In genomic region chr2:120149634-120150033, GRCm38 (mm10) we compare ENCODE assay signal across 25 mouse cellular contexts. TPM values are rescaled to one million over a fixed set of nuclear protein-coding genes. Genes with fewer than 3 reads are reported as not detected.
DNase-seq lines count a peak whose midpoint lies in the region; ATAC-seq and TF ChIP-seq lines count a peak whose summit lies in the region.
"Had no signal": no experiment of that assay in that cellular context is flagged by ENCODE, and none has a peak within 500 bp of the region (broad histone marks: within the 10 kb centered on the region; RNA-seq: fewer than 3 reads in every experiment).

No protein-coding gene starts in this region.

- H3K4me1 ChIP-seq in heart, embryonic 10.5 days, result peaks cover 24% of the 10 kb centered on the region
- H3K4me1 ChIP-seq in heart, embryonic 15.5 days (replicated peaks), result peaks cover 32% of the 10 kb centered on the region
- H3K4me1 ChIP-seq in lung, adult 2 months (ENCODE audit: control insufficient read depth, insufficient read depth, low read length), result peaks cover 7% of the 10 kb centered on the region
- H3K4me1 ChIP-seq: embryonic facial prominence, embryonic 12.5 days had no signal

- no peak for TF ChIP-seq POLR2A in lung, adult 2 months (IDR thresholded peaks at IDR 0.05; ENCODE audit: borderline replicate concordance, extremely low read depth, low read depth, low read length)

- H3K27me3 ChIP-seq in heart, embryonic 10.5 days (ENCODE audit: insufficient read depth, poor library complexity, severe bottlenecking), result no peaks in the 10 kb centered on the region
- H3K27me3 ChIP-seq in heart, embryonic 15.5 days, result no peaks in the 10 kb centered on the region
- H3K27me3 ChIP-seq: embryonic facial prominence, embryonic 12.5 days; embryonic facial prominence, embryonic 15.5 days; intestine, embryonic 15.5 days had no signal

- H3K27ac ChIP-seq in heart, embryonic 10.5 days, result 0 out of 2 replicates have a peak overlapping the region, but pooled peaks have one; percentile 16
- 0 out of 2 replicates have a peak overlapping the region, but pooled peaks have one; percentile 20 for H3K27ac ChIP-seq in heart, embryonic 15.5 days
- H3K27ac ChIP-seq: embryonic facial prominence, embryonic 12.5 days; embryonic facial prominence, embryonic 15.5 days; hindbrain, embryonic 10.5 days; hindbrain, embryonic 13.5 days; intestine, embryonic 15.5 days had no signal

- ATAC-seq in heart, embryonic 15.5 days (replicated peaks; ENCODE audit: insufficient number of reproducible peaks, insufficient read depth, low FRiP score, low read depth), result no peak
- ATAC-seq: CD4-positive, CD25-positive, alpha-beta regulatory T cell, adult 4 months; forebrain, embryonic 14.5 days; forebrain, postnatal 0 days; hindbrain, embryonic 16.5 days; intestine, embryonic 15.5 days had no signal

- H3K9me3 ChIP-seq in heart, embryonic 10.5 days, result no peaks in the 10 kb centered on the region
- H3K9me3 ChIP-seq in heart, embryonic 15.5 days (replicated peaks), result no peaks in the 10 kb centered on the region
- H3K9me3 ChIP-seq: embryonic facial prominence, embryonic 12.5 days; embryonic facial prominence, embryonic 15.5 days; hindbrain, embryonic 10.5 days; hindbrain, embryonic 13.5 days; intestine, embryonic 15.5 days had no signal

- H3K4me3 ChIP-seq in heart, embryonic 10.5 days, result no peak overlapping the region
- no peak overlapping the region for H3K4me3 ChIP-seq in heart, embryonic 15.5 days
- peak overlapping the region; percentile 14 for H3K4me3 ChIP-seq in lung, adult 2 months (replicated peaks; ENCODE audit: extremely low read depth, low read depth, low read length)
- H3K4me3 ChIP-seq: embryonic facial prominence, embryonic 12.5 days; embryonic facial prominence, embryonic 15.5 days; gastrocnemius, adult 2 months; hindbrain, embryonic 10.5 days; hindbrain, embryonic 13.5 days; intestine, embryonic 15.5 days had no signal

- 0 out of 2 replicates have a peak overlapping the region, but pooled peaks have one; percentile 21 for H3K9ac ChIP-seq in heart, embryonic 15.5 days
- H3K9ac ChIP-seq: embryonic facial prominence, embryonic 12.5 days; embryonic facial prominence, embryonic 15.5 days; forebrain, postnatal 0 days; hindbrain, embryonic 13.5 days; intestine, embryonic 15.5 days had no signal

- no peak for DNase-seq in heart, embryonic 10.5 days (ENCODE audit: low spot score)
- DNase-seq in heart, adult 8-10 months (ENCODE audit: low spot score), result no peak
- DNase-seq in heart, adult 9 months (ENCODE audit: low spot score in 2 of 2), result no peak
- no peak for DNase-seq in lung, adult 2 months
- no peak for DNase-seq in lung, postnatal 10 days
- DNase-seq: adrenal gland, adult 2 months; adrenal gland, postnatal 14 days; cerebellum, adult 11 months; cerebellum, adult 2 months; cerebellum, adult 9-11 months; cerebellum, postnatal 25 days; forebrain, postnatal 0 days; gastrocnemius, adult 2 months; gastrocnemius, postnatal 14 days; kidney, adult 11 months; kidney, adult 8-10 months had no signal

- H3K4me2 ChIP-seq in heart, embryonic 15.5 days, result no peak overlapping the region
- H3K4me2 ChIP-seq: embryonic facial prominence, embryonic 12.5 days; embryonic facial prominence, embryonic 15.5 days; hindbrain, embryonic 13.5 days; intestine, embryonic 15.5 days had no signal

- WGBS in heart, embryonic 10.5 days, result 81% methylated on average over 7 of the region's 7 CpGs
- 81% methylated on average over 7 of the region's 7 CpGs for WGBS in heart, embryonic 15.5 days
- 61% methylated on average over 7 of the region's 7 CpGs for WGBS in lung, adult 2 months

- H3K36me3 ChIP-seq in heart, embryonic 10.5 days, result peaks cover 14% of the 10 kb centered on the region; the same call in 1 of the 2 replicates
- H3K36me3 ChIP-seq in heart, embryonic 15.5 days, result peaks cover 9% of the 10 kb centered on the region; the same call in 1 of the 2 replicates
- H3K36me3 ChIP-seq: embryonic facial prominence, embryonic 12.5 days; embryonic facial prominence, embryonic 15.5 days; hindbrain, embryonic 10.5 days; hindbrain, embryonic 13.5 days; intestine, embryonic 15.5 days had no signal

- TF ChIP-seq CTCF in lung, adult 2 months (IDR thresholded peaks at IDR 0.05; ENCODE audit: insufficient read depth, low read length), result no peak

RNA-seq across cellular contexts. Expression of gene Ehd4, which starts 4.8 kb away (rescaled TPM):
- polyA plus RNA-seq in heart, embryonic 10.5 days (2016; fragmentation: Nextera tagmentation; extraction: Ambion mirVana), result 115 and 173 TPM in 2 replicates
- 100 to 1,000 TPM; 312 to 410 (median 362) TPM for total RNA-seq in heart, adult 8-10 months (2022)
- polyA plus RNA-seq in heart, embryonic 15.5 days (2015; fragmentation: Nextera tagmentation; extraction: Ambion mirVana), result 164 and 188 TPM in 2 replicates
- polyA plus RNA-seq in lung, adult 2 months (2012; rRNA removed), result 236 and 247 TPM in 2 replicates
